Mouse (Mus musculus) liver, embryonic 16.5 days (tissue): ENCODE results near the gene Agpat1. TPM values are rescaled to one million over a fixed set of nuclear protein-coding genes. Genes with fewer than 3 reads are reported as not detected.

ENCODE experiments used
- polyA plus RNA-seq: library from polyadenylated mRNA; unstranded; fragments of >200 nt; fragmentation: Nextera tagmentation; extraction: Ambion mirVana; gene quantifications from 2 replicates; pipeline ENCODE4 v1.2.1, GENCODE M21; 2015

Agpat1 gene
- polyA plus RNA-seq, 1 experiment from 2014 or later, result 21.3 TPM

Other genes starting within 250 kb of the Agpat1 start
- 0.04 and 0.13 TPM in 2 replicates for gene Btnl2, start 249.4 kb upstream of the Agpat1 start, polyA plus RNA-seq
- 0.06 and 0.31 TPM in 2 replicates for gene Btnl1, start 227.1 kb upstream of the Agpat1 start, polyA plus RNA-seq
- 0.12 and 0.16 TPM in 2 replicates for gene BC051142, start 205.4 kb upstream of the Agpat1 start, polyA plus RNA-seq
- gene Btnl4, start 126.9 kb upstream of the Agpat1 start, polyA plus RNA-seq, result 0.14 TPM in 1 of 2 replicates, not detected in the other
- 0.17 TPM in 1 of 2 replicates, not detected in the other for gene Btnl6, start 86.9 kb upstream of the Agpat1 start, polyA plus RNA-seq
- 0.71 and 0.81 TPM in 2 replicates for gene Notch4, start 40.0 kb upstream of the Agpat1 start, polyA plus RNA-seq
- 14.4 and 15.3 TPM in 2 replicates for gene Gpsm3, start 14.5 kb upstream of the Agpat1 start, polyA plus RNA-seq
- 2.5 and 3.2 TPM in 2 replicates for gene Pbx2, start 13.0 kb upstream of the Agpat1 start, polyA plus RNA-seq
- gene Ager, start 6.4 kb upstream of the Agpat1 start, polyA plus RNA-seq, result 0.57 and 0.77 TPM in 2 replicates
- gene Rnf5, start 572 bp upstream of the Agpat1 start, polyA plus RNA-seq, result 90.3 and 92.4 TPM in 2 replicates
- gene Egfl8, start 11.7 kb downstream of the Agpat1 start, polyA plus RNA-seq, result 0.33 and 0.51 TPM in 2 replicates
- gene Ppt2, start 24.2 kb downstream of the Agpat1 start, polyA plus RNA-seq, result 11.4 and 13.8 TPM in 2 replicates
- gene Prrt1, start 25.3 kb downstream of the Agpat1 start, polyA plus RNA-seq, result not detected in 2 replicates
- 3.7 and 4.6 TPM in 2 replicates for gene Fkbpl, start 40.5 kb downstream of the Agpat1 start, polyA plus RNA-seq
- gene Atf6b, start 42.9 kb downstream of the Agpat1 start, polyA plus RNA-seq, result 17.7 and 17.8 TPM in 2 replicates
- 0.20 and 0.27 TPM in 2 replicates for gene Tnxb, start 66.3 kb downstream of the Agpat1 start, polyA plus RNA-seq
- 19.6 and 26.6 TPM in 2 replicates for gene C4b, start 139.6 kb downstream of the Agpat1 start, polyA plus RNA-seq
- 0.70 and 4.9 TPM in 2 replicates for gene Cyp21a1, start 200.3 kb downstream of the Agpat1 start, polyA plus RNA-seq
- gene Stk19, start 232.7 kb downstream of the Agpat1 start, polyA plus RNA-seq, result 10.7 and 11.7 TPM in 2 replicates
- gene Dxo, start 232.8 kb downstream of the Agpat1 start, polyA plus RNA-seq, result 25.6 and 27.6 TPM in 2 replicates
- gene Skiv2l, start 245.9 kb downstream of the Agpat1 start, polyA plus RNA-seq, result 24.8 and 27.3 TPM in 2 replicates
- 41.4 and 42.3 TPM in 2 replicates for gene Nelfe, start 246.1 kb downstream of the Agpat1 start, polyA plus RNA-seq